Comparison of ENCODE assay signal across 7 mouse cellular contexts in genomic region chr1:65179634-65180249, GRCm38 (mm10). TPM values are rescaled to one million over a fixed set of nuclear protein-coding genes. Genes with fewer than 3 reads are reported as not detected.
DNase-seq lines count a peak whose midpoint lies in the region; ATAC-seq and TF ChIP-seq lines count a peak whose summit lies in the region.

No protein-coding gene starts in this region.

- no peaks in the 10 kb centered on the region for H3K27me3 ChIP-seq in G1E (ENCODE audit: insufficient read depth, low read length)

- DNase-seq in G1E (ENCODE audit: low spot score), result peak; percentile 27
- peak; percentile 57 to 61 for DNase-seq in heart, postnatal 36 days
- peak; percentile 80 for DNase-seq in layer of hippocampus, adult 9-10 months (ENCODE audit: low spot score)
- DNase-seq in lung, postnatal 14 days, result peak; percentile 83
- peak; percentile 69 to 76 for DNase-seq in right cerebral cortex, adult 2 months (ENCODE audit: low spot score in 2 of 2)

- H3K4me3 ChIP-seq in G1E (ENCODE audit: low read depth, low read length), result peak overlapping the region; percentile 79
- H3K4me3 ChIP-seq in bone marrow macrophage, adult 2 months (ENCODE audit: insufficient read depth, low read length), result peak overlapping the region; percentile 74
- peak overlapping the region; percentile 64 for H3K4me3 ChIP-seq in embryonic fibroblast, embryonic 13.5 days (ENCODE audit: insufficient read depth, low read length)

- peak overlapping the region; percentile 82 for H3K27ac ChIP-seq in bone marrow macrophage, adult 2 months (ENCODE audit: insufficient read depth, low read depth, low read length)
- H3K27ac ChIP-seq in embryonic fibroblast, embryonic 13.5 days (ENCODE audit: insufficient read depth, low read length), result peak overlapping the region; percentile 70

- H3K9me3 ChIP-seq in G1E (replicated peaks), result no peaks in the 10 kb centered on the region

- peaks cover 45% of the 10 kb centered on the region for H3K4me1 ChIP-seq in G1E (ENCODE audit: insufficient read depth, low read depth, low read length)
- H3K4me1 ChIP-seq in bone marrow macrophage, adult 2 months (ENCODE audit: control insufficient read depth, insufficient read depth, low read length), result peaks cover 13% of the 10 kb centered on the region
- H3K4me1 ChIP-seq in embryonic fibroblast, embryonic 13.5 days (ENCODE audit: control insufficient read depth, insufficient read depth, low read length), result no peaks in the 10 kb centered on the region

- H3K36me3 ChIP-seq in G1E (replicated peaks), result peaks cover 2% of the 10 kb centered on the region

- no peak for TF ChIP-seq POLR2A in bone marrow macrophage, adult 2 months (IDR thresholded peaks at IDR 0.05; ENCODE audit: borderline replicate concordance, low read depth, low read length)
- no peak for TF ChIP-seq POLR2A in embryonic fibroblast, embryonic 13.5 days (IDR thresholded peaks at IDR 0.05; ENCODE audit: low read depth, low read length)

- ATAC-seq in G1E (ENCODE audit: extremely low read depth, insufficient number of reproducible peaks, low FRiP score, poor library complexity, severe bottlenecking), result no peak

- peak; percentile 78 for TF ChIP-seq CTCF in G1E (IDR thresholded peaks at IDR 0.05; ENCODE audit: low read depth, low read length)
- TF ChIP-seq CTCF in bone marrow macrophage, adult 2 months (IDR thresholded peaks at IDR 0.05; ENCODE audit: low read depth, low read length), result no peak
- no peak for TF ChIP-seq CTCF in embryonic fibroblast, embryonic 13.5 days (IDR thresholded peaks at IDR 0.05; ENCODE audit: borderline replicate concordance, insufficient read depth, low read length)

- intact Hi-C loops in heart, postnatal 36 days (cut with DNase I), result loop anchor here (1.0 to 10.0 kb wide), 3 partner anchors 67 to 445 kb away; partner anchors contain the start of gene Fzd5

RNA-seq across cellular contexts. Expression of gene Idh1, which starts 6.6 kb away (rescaled TPM):
- 24.2 and 29.9 TPM in 2 replicates for total RNA-seq in G1E (2014; fragmentation: Nextera tagmentation)
- total RNA-seq in G1E (2017), result 102 and 111 TPM in 2 replicates
- 1.2 and 1.9 TPM in 2 replicates for polyA plus RNA-seq in G1E (2012)
- 242 and 261 TPM in 2 replicates for polyA plus RNA-seq in bone marrow macrophage, adult 2 months (2012; ENCODE audit: insufficient read depth, insufficient read length, missing spikeins)
- polyA plus RNA-seq in embryonic fibroblast, embryonic 13.5 days (2011; ENCODE audit: insufficient read length, low read depth, missing spikeins), result 91.9 and 106 TPM in 2 replicates
- 100 to 1,000 TPM in 1 of 2 experiments, 10 to 100 TPM in 1; 88.6 to 114 TPM for total RNA-seq in heart, postnatal 36 days (2021)

RNA-seq across cellular contexts. Expression of gene Pikfyve, which starts 6.7 kb away (rescaled TPM):
- 81.1 and 84.0 TPM in 2 replicates for total RNA-seq in G1E (2014; fragmentation: Nextera tagmentation)
- total RNA-seq in G1E (2017), result 81.3 and 95.4 TPM in 2 replicates
- 54.1 and 56.3 TPM in 2 replicates for polyA plus RNA-seq in G1E (2012)
- polyA plus RNA-seq in bone marrow macrophage, adult 2 months (2012; ENCODE audit: insufficient read depth, insufficient read length, missing spikeins), result 35.0 and 37.5 TPM in 2 replicates
- 30.2 and 34.6 TPM in 2 replicates for polyA plus RNA-seq in embryonic fibroblast, embryonic 13.5 days (2011; ENCODE audit: insufficient read length, low read depth, missing spikeins)
- total RNA-seq in heart, postnatal 36 days (2021), result 10 to 100 TPM; 11.4 to 12.4 TPM

RNA-seq across cellular contexts. Expression of gene D630023F18Rik, which starts 56.7 kb away (rescaled TPM):
- total RNA-seq in G1E (2014; fragmentation: Nextera tagmentation), result 1.1 TPM in 1 of 2 replicates, not detected in the other
- 0.05 and 0.06 TPM in 2 replicates for total RNA-seq in G1E (2017)
- 0.07 TPM in 1 of 2 replicates, not detected in the other for polyA plus RNA-seq in G1E (2012)
- 1.3 and 2.1 TPM in 2 replicates for polyA plus RNA-seq in bone marrow macrophage, adult 2 months (2012; ENCODE audit: insufficient read depth, insufficient read length, missing spikeins)
- 0.32 TPM in 1 of 2 replicates, not detected in the other for polyA plus RNA-seq in embryonic fibroblast, embryonic 13.5 days (2011; ENCODE audit: insufficient read length, low read depth, missing spikeins)
- total RNA-seq in heart, postnatal 36 days (2021), result not detected

Comparison
In these comparisons a context has a peak if more than half of its experiments do, and no peak if none do; other contexts are left out.
1. DNase-seq: peak in every context shown above with its lines; median percentile 83 in lung, postnatal 14 days; 80 in layer of hippocampus, adult 9-10 months; 72 in right cerebral cortex, adult 2 months; 59 in heart, postnatal 36 days; 27 in G1E.
2. RNA of gene Idh1, which starts 6.6 kb away (polyA plus RNA-seq): 242 to 261 TPM in bone marrow macrophage, adult 2 months and 91.9 to 106 TPM in embryonic fibroblast, embryonic 13.5 days; 1.2 to 1.9 TPM in G1E; every median in the first group is over 10 times any median in the second.
3. Peak in every context shown above with its lines, with median percentiles within 50 percentile points of each other: H3K4me3 ChIP-seq.